Mouse (Mus musculus): Measurements from ENCODE around the gene Capns1.

DNA sequence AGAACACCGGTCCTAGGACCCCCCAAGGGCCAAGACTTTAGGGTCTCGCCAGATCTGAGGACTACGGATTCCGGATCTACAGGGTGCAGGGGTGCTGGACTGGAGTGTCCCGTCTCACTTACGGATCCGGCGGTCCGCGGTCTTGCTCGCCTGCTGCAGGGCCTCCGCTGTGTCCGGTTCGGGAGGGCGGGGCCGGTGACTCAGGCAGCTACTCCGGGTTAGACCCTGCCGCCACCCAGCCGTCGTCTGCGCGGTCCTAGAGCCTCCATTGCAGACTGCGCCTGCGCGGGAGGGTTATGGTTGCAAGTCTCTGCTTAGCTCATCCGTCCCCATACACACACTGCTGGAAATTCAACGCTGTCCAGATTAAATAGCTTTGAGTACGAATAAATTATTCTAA, 3.7 kb downstream of the Capns1 start:
- TF ChIP-seq MYC (IDR thresholded peaks at IDR 0.05; ENCODE audit: low read depth, low read length) (no peak), EP300 (IDR thresholded peaks at IDR 0.05; ENCODE audit: low read depth in 1 of 2, low read length in 2 of 2) (no peak), POLR2A (IDR thresholded peaks at IDR 0.05; ENCODE audit: control insufficient read depth in 1 of 2, insufficient read depth in 1 of 2, low read depth in 1 of 2, low read length in 2 of 2, poor library complexity in 1 of 2) (peak; percentile 67 to 70; a peak in 3 of 4 replicates), CTCF (IDR thresholded peaks at IDR 0.05 in 2 of 3, conservative IDR thresholded peaks at IDR 0.05 in 1 of 3; ENCODE audit: control insufficient read depth in 1 of 3, insufficient read depth in 1 of 3, low read depth in 2 of 3, low read length in 3 of 3, poor library complexity in 1 of 3, severe bottlenecking in 1 of 3) (no peak), POLR2AphosphoS2 (IDR thresholded peaks at IDR 0.05; ENCODE audit: low read length) (no peak), TBP (IDR thresholded peaks at IDR 0.05; ENCODE audit: low read depth, low read length) (no peak), BHLHE40 (IDR thresholded peaks at IDR 0.05; ENCODE audit: borderline replicate concordance, low read depth, low read length) (no peak), CHD1 (IDR thresholded peaks at IDR 0.05; ENCODE audit: low read depth, low read length) (no peak), TAL1 (IDR thresholded peaks at IDR 0.05; ENCODE audit: low read length) (no peak), USF1 (IDR thresholded peaks at IDR 0.05; ENCODE audit: low read depth, low read length) (no peak), E2F4 (IDR thresholded peaks at IDR 0.05; ENCODE audit: borderline replicate concordance, low read depth, low read length) (no peak), RCOR1 (IDR thresholded peaks at IDR 0.05; ENCODE audit: low read depth, low read length) (no peak), POLR2AphosphoS5 (IDR thresholded peaks at IDR 0.05; ENCODE audit: borderline replicate concordance, low read depth, low read length) (no peak), MAFK (IDR thresholded peaks at IDR 0.05; ENCODE audit: borderline replicate concordance, low read depth, low read length) (no peak)
